Mouse (Mus musculus) liver, embryonic 16.5 days (tissue): ENCODE data around the gene Ankrd2. TPM values are rescaled to one million over a fixed set of nuclear protein-coding genes. Genes with fewer than 3 reads are reported as not detected.

ENCODE experiments used
- ATAC-seq: fragments of 200-750 bp; cut with Nextera tagmentation; 2 replicates; pipeline ENCODE4 v1.8.0; 2017; ENCODE audit warnings: low read depth, mild to moderate bottlenecking, moderate number of reproducible peaks, moderate library complexity
- H3K27ac ChIP-seq: fragments of 300-500 bp; sonication (generic); 2 replicates; pipeline ENCODE4 v1.5.1; 2014; ENCODE audit warnings: mild to moderate bottlenecking, low read length
- H3K27me3 ChIP-seq: fragments of 300-500 bp; sonication (generic); 2 replicates; pipeline ENCODE4 v1.6.1; 2014; ENCODE audit warnings: low read depth, low read length, mixed read lengths; ENCODE audit not compliant: control insufficient read depth, insufficient read depth
- H3K36me3 ChIP-seq: fragments of 300-500 bp; sonication (generic); 2 replicates; pipeline ENCODE4 v1.6.1; 2014; ENCODE audit warnings: mild to moderate bottlenecking; ENCODE audit not compliant: control insufficient read depth, insufficient read depth
- H3K4me1 ChIP-seq: fragments of 300-500 bp; sonication (generic); 2 replicates; pipeline ENCODE4 v1.6.1; 2014; ENCODE audit warnings: low read depth, low read length, mixed read lengths; ENCODE audit not compliant: control insufficient read depth
- H3K4me2 ChIP-seq: fragments of 300-500 bp; sonication (generic); 2 replicates; pipeline ENCODE4 v1.6.1; 2014; ENCODE audit warnings: low read depth, low read length, mixed read lengths
- H3K4me3 ChIP-seq: fragments of 300-500 bp; sonication (generic); 2 replicates; pipeline ENCODE4 v1.5.1; 2014; ENCODE audit warnings: low read depth, mild to moderate bottlenecking, low read length
- H3K9ac ChIP-seq: fragments of 300-500 bp; sonication (generic); 2 replicates; pipeline ENCODE4 v1.6.1; 2014; ENCODE audit warnings: low read depth, low read length
- H3K9me3 ChIP-seq: fragments of 300-500 bp; sonication (generic); replicated peaks from 2 replicates; pipeline ENCODE4 v1.6.1; 2016; ENCODE audit warnings: low read length; ENCODE audit not compliant: control insufficient read depth
- WGBS: fragments of 180-500 bp; shearing (Covaris S2); extraction: QIAGEN DNeasy Blood & Tissue Kit; methylation state at CpG from one replicate; pipeline ENCODE4 v1.1.7; 2014; ENCODE audit not compliant: insufficient replicate concordance; 5-methylcytosine and 5-hydroxymethylcytosine counted together
- polyA plus RNA-seq: library from polyadenylated mRNA; unstranded; fragments of >200 nt; fragmentation: Nextera tagmentation; extraction: Ambion mirVana; gene quantifications from 2 replicates; pipeline ENCODE4 v1.2.1, GENCODE M21; 2015

Gene Ankrd2
- polyA plus RNA-seq, 1 experiment from 2014 or later = 0.07 TPM

- Histone ChIP-seq H3K4me1 (no peaks in the 10 kb centered on the region; the same call in 1 of the 2 replicates), H3K9ac (no peak overlapping the region), H3K36me3 (no peaks in the 10 kb centered on the region), H3K9me3 (no peaks in the 10 kb centered on the region), H3K27ac (no peak overlapping the region), H3K27me3 (no peaks in the 10 kb centered on the region; the same call in 1 of the 2 replicates), H3K4me3 (no peak overlapping the region), H3K4me2 (no peak overlapping the region)
- no peak for ATAC-seq
- 65% methylated on average over 11 of the region's 11 CpGs for WGBS
Observed at GRCm38 (mm10) chr19:42037167-42037702, 1.4 kb downstream of the Ankrd2 start.

- no peak for ATAC-seq
- no peaks in the 10 kb centered on the region for H3K36me3 ChIP-seq
- no peak overlapping the region for H3K27ac ChIP-seq
- no peak overlapping the region for H3K4me2 ChIP-seq
- H3K9me3 ChIP-seq = no peaks in the 10 kb centered on the region
- WGBS = 72% methylated on average over 12 of the region's 12 CpGs
- H3K4me1 ChIP-seq = no peaks in the 10 kb centered on the region; the same call in 1 of the 2 replicates
- H3K27me3 ChIP-seq = no peaks in the 10 kb centered on the region; the same call in 1 of the 2 replicates
- no peak overlapping the region for H3K9ac ChIP-seq
- H3K4me3 ChIP-seq = no peak overlapping the region
Observed at GRCm38 (mm10) chr19:42038310-42038709, 2.5 kb downstream of the Ankrd2 start.

GRCm38 (mm10) chr19:42043988-42044387 lies 8.2 kb downstream of the Ankrd2 start:
- 70% methylated on average over 6 of the region's 6 CpGs for WGBS
- ATAC-seq = no peak
- Histone ChIP-seq H3K9ac (no peak overlapping the region), H3K4me2 (no peak overlapping the region), H3K4me1 (no peaks in the 10 kb centered on the region; the same call in 1 of the 2 replicates), H3K27ac (no peak overlapping the region), H3K4me3 (no peak overlapping the region), H3K27me3 (no peaks in the 10 kb centered on the region; the same call in 1 of the 2 replicates), H3K36me3 (no peaks in the 10 kb centered on the region), H3K9me3 (no peaks in the 10 kb centered on the region)

GRCm38 (mm10) chr19:42045269-42046102 lies 9.7 kb downstream of the Ankrd2 start, which contains the start of gene Hoga1:
Gene Hoga1, plus strand, starts transcription at chr19:42045610.
- 15% methylated on average over 23 of the region's 23 CpGs for WGBS
- Histone ChIP-seq H3K4me3 (peak within 1 kb of the TSS; percentile 54), H3K4me2 (peak within 1 kb of the TSS; percentile 40), H3K4me1 (no peaks in the 10 kb centered on the region; the same call in 1 of the 2 replicates), H3K27me3 (no peaks in the 10 kb centered on the region; the same call in 1 of the 2 replicates), H3K9ac (peak within 1 kb of the TSS; percentile 53), H3K27ac (peak within 1 kb of the TSS; percentile 67), H3K36me3 (no peaks in the 10 kb centered on the region), H3K9me3 (no peaks in the 10 kb centered on the region)
- peak; percentile 89 for ATAC-seq

GRCm38 (mm10) chr19:42050251-42050650 lies 14.5 kb downstream of the Ankrd2 start:
- H3K36me3 ChIP-seq = no peaks in the 10 kb centered on the region
- H3K4me1 ChIP-seq = no peaks in the 10 kb centered on the region; the same call in 1 of the 2 replicates
- 37% methylated on average over 1 of the region's 1 CpGs for WGBS
- peak overlapping the region; percentile 78 for H3K27ac ChIP-seq
- H3K9me3 ChIP-seq = no peaks in the 10 kb centered on the region
- no peak overlapping the region for H3K4me3 ChIP-seq
- H3K4me2 ChIP-seq = no peak overlapping the region
- H3K27me3 ChIP-seq = no peaks in the 10 kb centered on the region
- no peak overlapping the region for H3K9ac ChIP-seq
- peak; percentile 52 for ATAC-seq

GRCm38 (mm10) chr19:42051351-42051750 lies 15.6 kb downstream of the Ankrd2 start:
- Histone ChIP-seq H3K36me3 (no peaks in the 10 kb centered on the region), H3K9ac (no peak overlapping the region), H3K9me3 (no peaks in the 10 kb centered on the region), H3K4me3 (no peak overlapping the region), H3K27ac (no peak overlapping the region), H3K27me3 (no peaks in the 10 kb centered on the region), H3K4me1 (no peaks in the 10 kb centered on the region), H3K4me2 (no peak overlapping the region)
- ATAC-seq = no peak
- WGBS = 73% methylated on average over 3 of the region's 3 CpGs

- Histone ChIP-seq H3K9me3 (no peaks in the 10 kb centered on the region), H3K36me3 (no peaks in the 10 kb centered on the region), H3K4me2 (no peak within 1 kb of the TSS), H3K27me3 (no peaks in the 10 kb centered on the region), H3K9ac (no peak within 1 kb of the TSS), H3K4me1 (no peaks in the 10 kb centered on the region), H3K27ac (no peak within 1 kb of the TSS), H3K4me3 (no peak within 1 kb of the TSS)
- no peak for ATAC-seq
- 78% methylated on average over 4 of the region's 4 CpGs for WGBS
Observed at GRCm38 (mm10) chr19:42051948-42052347, 16.1 kb downstream of the Ankrd2 start, which contains the start of gene 4933411K16Rik. Gene 4933411K16Rik, plus strand, starts transcription at chr19:42052248.

- Histone ChIP-seq H3K4me1 (no peaks in the 10 kb centered on the region), H3K27me3 (no peaks in the 10 kb centered on the region)
Observed at GRCm38 (mm10) chr19:42054255-42054654, 18.5 kb downstream of the Ankrd2 start.

GRCm38 (mm10) chr19:42055881-42056280 lies 20.1 kb downstream of the Ankrd2 start:
- ATAC-seq = no peak
- Histone ChIP-seq H3K36me3 (no peaks in the 10 kb centered on the region), H3K9me3 (no peaks in the 10 kb centered on the region), H3K27ac (no peak overlapping the region), H3K4me2 (no peak overlapping the region), H3K27me3 (no peaks in the 10 kb centered on the region), H3K4me1 (peaks cover under 1% of the 10 kb centered on the region; the same call in 1 of the 2 replicates), H3K4me3 (no peak overlapping the region), H3K9ac (no peak overlapping the region)
- WGBS = 72% methylated on average over 2 of the region's 2 CpGs

More at GRCm38 (mm10) chr19:42054255-42054654, 18.5 kb downstream of the Ankrd2 start:
- Histone ChIP-seq H3K27ac (no peak overlapping the region), H3K36me3 (no peaks in the 10 kb centered on the region), H3K9me3 (no peaks in the 10 kb centered on the region), H3K4me2 (no peak overlapping the region), H3K4me3 (no peak overlapping the region), H3K9ac (no peak overlapping the region)
- no peak for ATAC-seq
- 53% methylated on average over 6 of the region's 6 CpGs for WGBS
